Mouse (Mus musculus): ENCODE measurements around the gene Adsl. TPM values are rescaled to one million over a fixed set of nuclear protein-coding genes. Genes with fewer than 3 reads are reported as not detected.

Adsl gene
- polyA plus RNA-seq, 1 experiment from 2014 or later: 184 TPM

DNA sequence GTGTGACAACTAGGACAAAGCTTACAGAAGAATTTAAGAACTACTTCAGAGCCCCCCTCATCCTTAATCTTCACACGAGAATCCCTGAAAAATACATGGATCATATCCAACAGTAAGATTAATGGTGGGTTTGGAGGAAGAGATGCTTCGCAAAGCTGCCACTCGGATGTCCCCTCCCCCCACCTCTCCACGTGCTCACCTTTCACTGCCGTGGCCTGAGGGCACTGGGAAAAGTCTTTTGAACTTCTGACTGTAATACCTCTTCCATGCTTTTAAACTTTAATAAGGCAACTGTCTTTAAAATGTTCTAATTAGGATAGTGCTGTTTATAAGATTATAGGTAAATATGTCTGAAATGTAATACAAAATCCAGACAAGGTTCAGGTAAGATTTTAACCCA, 26.0 kb downstream of the Adsl start:
- no peaks in the 10 kb centered on the region for H3K4me1 ChIP-seq (ENCODE audit: insufficient read depth, low read length)
- 15% methylated on average over 5 of the region's 5 CpGs for WGBS
- no peaks in the 10 kb centered on the region for H3K27me3 ChIP-seq (ENCODE audit: insufficient read depth, low read length)
- H3K36me3 ChIP-seq (ENCODE audit: insufficient read depth, low read length): peaks cover 13% of the 10 kb centered on the region
- H3K9ac ChIP-seq (replicated peaks; ENCODE audit: low read length): no peak overlapping the region
- H3K4me2 ChIP-seq (replicated peaks; ENCODE audit: low read depth, low read length): no peak overlapping the region
- H3K9me3 ChIP-seq (ENCODE audit: low read length): no peaks in the 10 kb centered on the region
- ATAC-seq (ENCODE audit: low FRiP score, low TSS enrichment): no peak
- no peak overlapping the region for H3K4me3 ChIP-seq (ENCODE audit: low read length)
- no peak overlapping the region for H3K27ac ChIP-seq (ENCODE audit: low read length)

DNA sequence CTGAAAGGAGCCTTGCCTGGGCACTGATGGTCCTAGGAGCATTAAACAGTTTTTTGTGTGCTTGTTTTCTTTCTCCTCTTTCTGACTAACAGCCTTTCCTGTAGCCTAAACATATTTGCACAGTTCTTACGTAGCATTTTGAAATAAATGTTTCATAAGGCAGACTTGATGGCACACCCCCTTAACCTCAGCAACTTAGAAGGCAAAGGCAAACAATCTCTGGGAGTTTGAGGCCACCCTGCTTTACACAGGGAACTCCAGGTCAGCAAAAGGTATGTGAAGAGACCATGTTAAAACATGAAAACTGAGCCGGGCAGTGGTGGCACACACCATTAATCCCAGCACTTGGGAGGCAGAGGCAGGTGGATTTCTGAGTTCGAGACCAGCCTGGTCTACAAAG, 27.4 kb downstream of the Adsl start:
- Histone ChIP-seq H3K27ac (ENCODE audit: low read length) (no peak overlapping the region), H3K4me2 (replicated peaks; ENCODE audit: low read depth, low read length) (no peak overlapping the region)
- 68% methylated on average over 3 of the region's 3 CpGs for WGBS

DNA sequence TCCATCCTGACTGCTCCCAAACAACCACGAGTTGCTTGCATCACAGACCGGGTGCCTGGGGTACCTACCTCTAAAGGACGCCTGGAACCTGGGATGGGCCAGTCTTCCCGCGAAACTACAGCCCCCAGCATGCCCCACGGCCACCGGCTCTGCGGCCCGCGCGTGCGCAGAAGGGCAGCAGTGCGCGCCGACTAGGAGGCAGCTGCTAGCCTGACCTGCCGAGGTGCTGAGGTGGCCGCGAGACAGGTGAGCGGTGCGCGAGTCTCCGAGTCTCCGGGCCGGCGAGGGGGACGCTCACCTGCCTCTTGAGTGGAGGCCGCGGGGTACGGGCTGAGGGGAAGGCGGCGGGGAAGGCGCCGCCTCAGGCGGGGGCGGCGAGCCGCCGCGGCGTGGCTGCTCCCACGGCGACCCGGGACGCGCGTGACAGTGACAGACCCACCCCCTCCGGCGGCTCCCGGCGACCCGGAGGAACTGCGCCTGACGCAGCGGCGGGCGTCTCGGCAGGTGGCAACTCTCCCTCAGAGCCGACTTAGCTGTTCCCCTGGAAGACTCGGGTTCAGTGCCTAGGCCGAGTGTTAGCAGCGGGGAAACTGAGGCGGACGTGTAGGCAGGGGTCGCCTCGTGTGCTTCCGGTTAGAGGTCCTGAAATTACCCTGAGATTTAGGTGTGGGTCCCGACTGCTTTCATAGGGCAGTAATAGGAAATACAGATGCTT, 29.5 kb downstream of the Adsl start, which contains the start of gene Sgsm3:
Gene Sgsm3, plus strand, starts transcription at position 146 of the 715 bp plus-strand sequence.
- H3K27me3 ChIP-seq (ENCODE audit: insufficient read depth, low read length): no peaks in the 10 kb centered on the region
- peak within 1 kb of the TSS; percentile 52; the same call in 1 of the 2 replicates for H3K27ac ChIP-seq (ENCODE audit: low read length)
- H3K9me3 ChIP-seq (ENCODE audit: low read length): no peaks in the 10 kb centered on the region
- no peaks in the 10 kb centered on the region for H3K36me3 ChIP-seq (ENCODE audit: insufficient read depth, low read length)
- under 1% methylated on average over 65 of the region's 67 CpGs for WGBS
- ATAC-seq (ENCODE audit: low FRiP score, low TSS enrichment): peak; percentile 94
- peak within 1 kb of the TSS; percentile 86 for H3K4me3 ChIP-seq (ENCODE audit: low read length)
- H3K4me1 ChIP-seq (ENCODE audit: insufficient read depth, low read length): no peaks in the 10 kb centered on the region
- peak within 1 kb of the TSS; percentile 80 for H3K9ac ChIP-seq (replicated peaks; ENCODE audit: low read length)
- H3K4me2 ChIP-seq (replicated peaks; ENCODE audit: low read depth, low read length): peak within 1 kb of the TSS; percentile 85

More for the DNA sequence above, 27.4 kb downstream of the Adsl start:
- H3K9ac ChIP-seq (replicated peaks; ENCODE audit: low read length): no peak overlapping the region
- H3K4me3 ChIP-seq (ENCODE audit: low read length): no peak overlapping the region
- H3K36me3 ChIP-seq (ENCODE audit: insufficient read depth, low read length): no peaks in the 10 kb centered on the region
- H3K4me1 ChIP-seq (ENCODE audit: insufficient read depth, low read length): no peaks in the 10 kb centered on the region
- ATAC-seq (ENCODE audit: low FRiP score, low TSS enrichment): no peak
- H3K27me3 ChIP-seq (ENCODE audit: insufficient read depth, low read length): no peaks in the 10 kb centered on the region
- H3K9me3 ChIP-seq (ENCODE audit: low read length): no peaks in the 10 kb centered on the region

GRCm38 (mm10) chr15:80979611-80980010, 31.3 kb downstream of the Adsl start:
- Histone ChIP-seq H3K27me3 (ENCODE audit: insufficient read depth, low read length) (no peaks in the 10 kb centered on the region), H3K4me2 (replicated peaks; ENCODE audit: low read depth, low read length) (no peak overlapping the region), H3K27ac (ENCODE audit: low read length) (peak overlapping the region; percentile 4; the same call in 1 of the 2 replicates), H3K9me3 (ENCODE audit: low read length) (no peaks in the 10 kb centered on the region), H3K4me3 (ENCODE audit: low read length) (no peak overlapping the region), H3K36me3 (ENCODE audit: insufficient read depth, low read length) (no peaks in the 10 kb centered on the region), H3K9ac (replicated peaks; ENCODE audit: low read length) (no peak overlapping the region), H3K4me1 (ENCODE audit: insufficient read depth, low read length) (no peaks in the 10 kb centered on the region)
- WGBS: 70% methylated on average over 4 of the region's 4 CpGs
- no peak for ATAC-seq (ENCODE audit: low FRiP score, low TSS enrichment)

DNA sequence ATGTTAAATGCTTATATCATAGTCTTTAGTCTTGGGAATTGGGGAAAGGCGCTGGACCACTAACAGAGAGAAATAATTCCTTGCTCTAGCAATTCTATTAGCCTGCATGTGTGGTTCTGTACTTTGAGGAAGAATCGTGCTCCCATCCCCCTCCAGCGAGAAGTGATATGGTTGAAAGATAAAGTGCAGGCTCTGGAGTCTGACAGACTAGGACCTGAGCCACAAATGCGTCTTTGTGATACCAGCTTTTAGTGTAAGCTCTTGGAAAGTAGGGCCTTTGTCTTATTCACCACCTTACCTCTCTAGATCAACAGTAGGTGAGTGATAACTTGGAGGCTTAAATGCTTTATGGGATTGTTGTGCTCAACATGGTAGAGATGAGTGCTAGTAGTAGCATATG, 32.9 kb downstream of the Adsl start:
- WGBS: 75% methylated on average over 4 of the region's 4 CpGs
- Histone ChIP-seq H3K4me1 (ENCODE audit: insufficient read depth, low read length) (no peaks in the 10 kb centered on the region), H3K4me2 (replicated peaks; ENCODE audit: low read depth, low read length) (no peak overlapping the region), H3K27me3 (ENCODE audit: insufficient read depth, low read length) (no peaks in the 10 kb centered on the region), H3K9me3 (ENCODE audit: low read length) (no peaks in the 10 kb centered on the region), H3K36me3 (ENCODE audit: insufficient read depth, low read length) (no peaks in the 10 kb centered on the region), H3K4me3 (ENCODE audit: low read length) (no peak overlapping the region), H3K9ac (replicated peaks; ENCODE audit: low read length) (no peak overlapping the region), H3K27ac (ENCODE audit: low read length) (no peak overlapping the region)
- ATAC-seq (ENCODE audit: low FRiP score, low TSS enrichment): no peak

- Histone ChIP-seq H3K4me2 (replicated peaks; ENCODE audit: low read depth, low read length) (no peak overlapping the region), H3K36me3 (ENCODE audit: insufficient read depth, low read length) (no peaks in the 10 kb centered on the region), H3K9me3 (ENCODE audit: low read length) (no peaks in the 10 kb centered on the region), H3K9ac (replicated peaks; ENCODE audit: low read length) (no peak overlapping the region), H3K4me1 (ENCODE audit: insufficient read depth, low read length) (no peaks in the 10 kb centered on the region), H3K27ac (ENCODE audit: low read length) (no peak overlapping the region), H3K27me3 (ENCODE audit: insufficient read depth, low read length) (no peaks in the 10 kb centered on the region), H3K4me3 (ENCODE audit: low read length) (no peak overlapping the region)
- ATAC-seq (ENCODE audit: low FRiP score, low TSS enrichment): no peak
- WGBS: 89% methylated on average over 2 of the region's 2 CpGs
These were observed 35.0 kb downstream of the Adsl start for GRCm38 (mm10) chr15:80983264-80983663.

GRCm38 (mm10) chr15:80988331-80988730, 40.0 kb downstream of the Adsl start:
- no peak for ATAC-seq (ENCODE audit: low FRiP score, low TSS enrichment)
- Histone ChIP-seq H3K9me3 (ENCODE audit: low read length) (no peaks in the 10 kb centered on the region), H3K36me3 (ENCODE audit: insufficient read depth, low read length) (no peaks in the 10 kb centered on the region), H3K4me1 (ENCODE audit: insufficient read depth, low read length) (no peaks in the 10 kb centered on the region), H3K4me3 (ENCODE audit: low read length) (no peak overlapping the region), H3K27me3 (ENCODE audit: insufficient read depth, low read length) (no peaks in the 10 kb centered on the region), H3K4me2 (replicated peaks; ENCODE audit: low read depth, low read length) (no peak overlapping the region), H3K9ac (replicated peaks; ENCODE audit: low read length) (no peak overlapping the region), H3K27ac (ENCODE audit: low read length) (no peak overlapping the region)
- WGBS: 47% methylated on average over 1 of the region's 1 CpGs

DNA sequence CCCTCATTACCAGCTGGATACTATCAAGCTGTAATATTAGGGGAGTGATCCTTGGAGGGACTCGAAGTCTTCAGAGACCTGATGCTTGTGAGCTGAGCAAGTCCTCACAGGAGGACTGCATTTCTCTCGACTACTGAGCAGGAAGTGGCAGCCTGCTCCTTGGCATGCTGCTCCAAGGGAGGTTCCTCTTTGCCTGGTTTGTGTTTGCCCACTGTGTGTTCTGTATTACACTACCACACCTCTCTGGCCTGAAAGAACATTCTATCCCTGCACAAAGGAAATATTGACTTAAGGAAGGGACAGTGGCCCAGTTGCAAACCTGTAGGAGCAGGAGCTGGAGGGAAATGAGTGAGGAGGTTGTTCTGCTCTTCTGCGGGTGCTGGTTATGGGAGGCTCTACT, 41.4 kb downstream of the Adsl start:
- H3K9me3 ChIP-seq (ENCODE audit: low read length): no peaks in the 10 kb centered on the region
- H3K4me2 ChIP-seq (replicated peaks; ENCODE audit: low read depth, low read length): no peak overlapping the region
- WGBS: 56% methylated on average over 3 of the region's 3 CpGs
- no peaks in the 10 kb centered on the region for H3K36me3 ChIP-seq (ENCODE audit: insufficient read depth, low read length)
- no peaks in the 10 kb centered on the region for H3K27me3 ChIP-seq (ENCODE audit: insufficient read depth, low read length)
- no peak overlapping the region for H3K9ac ChIP-seq (replicated peaks; ENCODE audit: low read length)
- no peak for ATAC-seq (ENCODE audit: low FRiP score, low TSS enrichment)
- H3K4me3 ChIP-seq (ENCODE audit: low read length): no peak overlapping the region
- H3K27ac ChIP-seq (ENCODE audit: low read length): no peak overlapping the region
- H3K4me1 ChIP-seq (ENCODE audit: insufficient read depth, low read length): no peaks in the 10 kb centered on the region

- peaks cover under 1% of the 10 kb centered on the region; the same call in 1 of the 2 replicates for H3K4me1 ChIP-seq (ENCODE audit: insufficient read depth, low read length)
- no peak overlapping the region for H3K9ac ChIP-seq (replicated peaks; ENCODE audit: low read length)
- 80% methylated on average over 5 of the region's 5 CpGs for WGBS
- no peaks in the 10 kb centered on the region for H3K27me3 ChIP-seq (ENCODE audit: insufficient read depth, low read length)
- no peak overlapping the region for H3K4me3 ChIP-seq (ENCODE audit: low read length)
- no peak overlapping the region for H3K4me2 ChIP-seq (replicated peaks; ENCODE audit: low read depth, low read length)
- no peaks in the 10 kb centered on the region for H3K9me3 ChIP-seq (ENCODE audit: low read length)
- H3K27ac ChIP-seq (ENCODE audit: low read length): no peak overlapping the region
- no peak for ATAC-seq (ENCODE audit: low FRiP score, low TSS enrichment)
- H3K36me3 ChIP-seq (ENCODE audit: insufficient read depth, low read length): no peaks in the 10 kb centered on the region
These were observed 46.7 kb downstream of the Adsl start for GRCm38 (mm10) chr15:80994959-80995358.

- Histone ChIP-seq H3K9me3 (ENCODE audit: low read length) (no peaks in the 10 kb centered on the region), H3K4me1 (ENCODE audit: insufficient read depth, low read length) (peaks cover 7% of the 10 kb centered on the region; the same call in 1 of the 2 replicates), H3K27me3 (ENCODE audit: insufficient read depth, low read length) (no peaks in the 10 kb centered on the region), H3K9ac (replicated peaks; ENCODE audit: low read length) (no peak overlapping the region), H3K36me3 (ENCODE audit: insufficient read depth, low read length) (no peaks in the 10 kb centered on the region), H3K4me3 (ENCODE audit: low read length) (no peak overlapping the region), H3K4me2 (replicated peaks; ENCODE audit: low read depth, low read length) (no peak overlapping the region), H3K27ac (ENCODE audit: low read length) (no peak overlapping the region)
- ATAC-seq (ENCODE audit: low FRiP score, low TSS enrichment): no peak
- 87% methylated on average over 6 of the region's 6 CpGs for WGBS
These were observed 48.0 kb downstream of the Adsl start for GRCm38 (mm10) chr15:80996090-80996835.
